Mouse (Mus musculus): ENCODE measurements at regions not wholly inside any gene's neighbourhood (a gene's known extent, or its start where the extent isn't known, plus 50 kb on each side); places are given as distances from the start of the nearest gene placed in this dataset.

- DNase-seq (ENCODE audit: low read depth, low spot score): no peak
These were observed 86.9 kb downstream of the Ndufa10 start for GRCm38 (mm10) chr1:92386752-92387151.

- no peak for DNase-seq (ENCODE audit: low read depth, low spot score)
These were observed 88.7 kb downstream of the Ndufa10 start for GRCm38 (mm10) chr1:92384945-92385344.

- DNase-seq (ENCODE audit: low read depth, low spot score): no peak
These were observed 89.9 kb downstream of the Ndufa10 start for GRCm38 (mm10) chr1:92383749-92384148.

GRCm38 (mm10) chr1:92379510-92379886, 94.2 kb downstream of the Ndufa10 start:
- DNase-seq (ENCODE audit: low read depth, low spot score): no peak

- DNase-seq (ENCODE audit: low read depth, low spot score): no peak
These were observed 94.7 kb downstream of the Ndufa10 start for GRCm38 (mm10) chr1:92378741-92379509.

GRCm38 (mm10) chr1:92376456-92376855, 97.2 kb downstream of the Ndufa10 start:
- DNase-seq (ENCODE audit: low read depth, low spot score): no peak

- no peak for DNase-seq (ENCODE audit: low read depth, low spot score)
These were observed 101.3 kb downstream of the Ndufa10 start for GRCm38 (mm10) chr1:92372222-92372990.

- DNase-seq (ENCODE audit: low read depth, low spot score): peak; percentile 4
These were observed 102.2 kb downstream of the Ndufa10 start for GRCm38 (mm10) chr1:92371357-92371981.

- DNase-seq (ENCODE audit: low read depth, low spot score): no peak
These were observed 102.8 kb downstream of the Ndufa10 start for GRCm38 (mm10) chr1:92370842-92371241.

GRCm38 (mm10) chr1:92369972-92370371, 103.7 kb downstream of the Ndufa10 start:
- DNase-seq (ENCODE audit: low read depth, low spot score): no peak

- no peak for DNase-seq (ENCODE audit: low read depth, low spot score)
These were observed 107.4 kb downstream of the Ndufa10 start for GRCm38 (mm10) chr1:92366249-92366648.

- no peak for DNase-seq (ENCODE audit: low read depth, low spot score)
These were observed 108.1 kb downstream of the Ndufa10 start for GRCm38 (mm10) chr1:92365366-92366075.

- DNase-seq (ENCODE audit: low read depth, low spot score): no peak
These were observed 112.0 kb downstream of the Ndufa10 start for GRCm38 (mm10) chr1:92361677-92362076.

- peak; percentile 30 for DNase-seq (ENCODE audit: low read depth, low spot score)
These were observed 113.4 kb downstream of the Ndufa10 start for GRCm38 (mm10) chr1:92360255-92360654.

GRCm38 (mm10) chr1:92359473-92359872, 114.2 kb downstream of the Ndufa10 start:
- DNase-seq (ENCODE audit: low read depth, low spot score): no peak

- no peak for DNase-seq (ENCODE audit: low read depth, low spot score)
These were observed 114.8 kb downstream of the Ndufa10 start for GRCm38 (mm10) chr1:92358758-92359287.

GRCm38 (mm10) chr1:92348353-92349005, 125.2 kb downstream of the Ndufa10 start:
- DNase-seq (ENCODE audit: low read depth, low spot score): no peak

GRCm38 (mm10) chr1:92347656-92348055, 126.0 kb downstream of the Ndufa10 start:
- no peak for DNase-seq (ENCODE audit: low read depth, low spot score)

GRCm38 (mm10) chr1:92343768-92344167, 129.9 kb downstream of the Ndufa10 start:
- DNase-seq (ENCODE audit: low read depth, low spot score): no peak

GRCm38 (mm10) chr1:92343161-92343598, 130.5 kb downstream of the Ndufa10 start:
- no peak for DNase-seq (ENCODE audit: low read depth, low spot score)
